Mouse (Mus musculus) stomach, embryonic 15.5 days (tissue): ENCODE measurements around the gene Gtf3c3. TPM values are rescaled to one million over a fixed set of nuclear protein-coding genes. Genes with fewer than 3 reads are reported as not detected.

Experiments used
- ATAC-seq: fragments of 200-750 bp; cut with Nextera tagmentation; 2 replicates; pipeline ENCODE4 v1.8.0; 2017; ENCODE audit warnings: low read depth, moderate number of reproducible peaks, moderate TSS enrichment; ENCODE audit not compliant: insufficient read depth, low FRiP score
- H3K27ac ChIP-seq: fragments of 300-500 bp; sonication (generic); 2 replicates; pipeline ENCODE4 v1.5.1; 2015; ENCODE audit warnings: mild to moderate bottlenecking, inconsistent platforms
- H3K27me3 ChIP-seq: fragments of 300-500 bp; sonication (generic); replicated peaks from 2 replicates; pipeline ENCODE4 v1.6.1; 2015; ENCODE audit warnings: inconsistent platforms
- H3K36me3 ChIP-seq: fragments of 300-500 bp; sonication (generic); 2 replicates; pipeline ENCODE4 v1.6.1; 2015; ENCODE audit warnings: inconsistent platforms
- H3K4me1 ChIP-seq: fragments of 300-500 bp; sonication (generic); 2 replicates; pipeline ENCODE4 v1.6.1; 2015; ENCODE audit warnings: inconsistent platforms
- H3K4me2 ChIP-seq: fragments of 300-500 bp; sonication (generic); 2 replicates; pipeline ENCODE4 v1.6.1; 2015; ENCODE audit warnings: mild to moderate bottlenecking, inconsistent platforms
- H3K4me3 ChIP-seq: fragments of 300-500 bp; sonication (generic); replicated peaks from 2 replicates; pipeline ENCODE4 v1.5.1; 2015; ENCODE audit warnings: inconsistent platforms
- H3K9ac ChIP-seq: fragments of 300-500 bp; sonication (generic); 2 replicates; pipeline ENCODE4 v1.6.1; 2015; ENCODE audit warnings: inconsistent platforms
- H3K9me3 ChIP-seq: fragments of 300-500 bp; sonication (generic); 2 replicates; pipeline ENCODE4 v1.6.1; 2016; ENCODE audit warnings: inconsistent platforms
- WGBS: fragments of 180-500 bp; shearing (Covaris S2); methylation state at CpG from one replicate; pipeline ENCODE4 v1.1.7; 2015; 5-methylcytosine and 5-hydroxymethylcytosine counted together
- polyA plus RNA-seq: library from polyadenylated mRNA; unstranded; fragments of >200 nt; fragmentation: Nextera tagmentation; extraction: Ambion mirVana; gene quantifications from 2 replicates; pipeline ENCODE4 v1.2.1, GENCODE M21; 2015

The Gtf3c3 gene
- polyA plus RNA-seq, 1 experiment from 2014 or later = 18.3 TPM

- Histone ChIP-seq H3K4me2 (no peak overlapping the region), H3K9me3 (no peaks in the 10 kb centered on the region), H3K4me3 (no peak overlapping the region), H3K27me3 (no peaks in the 10 kb centered on the region), H3K9ac (no peak overlapping the region), H3K27ac (no peak overlapping the region), H3K36me3 (no peaks in the 10 kb centered on the region), H3K4me1 (no peaks in the 10 kb centered on the region)
- WGBS = 44% methylated on average over 1 of the region's 1 CpGs
- ATAC-seq = no peak
These were observed 54.5 kb downstream of the Gtf3c3 start for GRCm38 (mm10) chr1:54384221-54384620.

DNA sequence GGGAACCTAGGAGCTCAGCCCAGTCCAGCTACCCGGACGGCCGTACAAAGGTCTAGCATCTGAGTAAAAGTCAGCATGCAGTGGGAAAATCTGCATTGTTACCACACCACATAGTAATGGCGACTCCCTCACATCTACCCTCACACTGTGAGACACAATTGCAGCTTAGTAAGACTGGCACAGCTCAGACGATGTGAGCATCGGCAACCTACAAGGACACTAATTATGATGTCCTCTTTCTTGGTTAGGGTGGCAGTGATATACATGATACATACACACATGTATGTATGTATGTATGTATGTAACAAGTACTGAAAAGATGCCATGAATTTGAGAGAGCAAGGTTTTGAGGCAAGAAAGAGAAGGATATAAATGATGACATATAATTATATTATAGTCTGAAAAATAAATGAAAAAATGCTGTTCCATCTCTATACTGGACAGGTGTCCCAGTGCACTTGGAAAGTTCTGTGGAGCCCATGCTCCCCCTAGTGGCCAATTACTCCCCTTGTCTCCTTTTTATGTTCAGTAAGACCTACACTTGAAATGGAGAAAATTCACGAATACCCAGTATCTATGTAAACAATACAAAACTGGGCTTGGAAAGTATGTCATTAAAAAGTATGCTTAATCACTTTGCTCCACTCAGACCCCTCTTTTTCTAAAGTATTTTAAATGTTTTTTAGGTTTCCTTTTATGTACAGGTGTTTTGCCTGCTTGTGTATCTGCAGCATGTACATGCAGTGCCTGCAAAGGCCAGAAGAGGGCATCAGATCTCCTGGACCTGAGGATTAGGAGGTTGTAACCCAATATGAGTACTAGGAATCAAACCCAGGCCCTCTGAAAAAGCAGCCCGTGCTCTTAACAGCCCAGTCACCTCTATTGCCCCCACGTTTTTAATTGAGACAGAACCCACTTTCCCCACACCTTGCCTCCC is 57.5 kb downstream of the Gtf3c3 start:
- H3K27me3 ChIP-seq = no peaks in the 10 kb centered on the region
- no peak for ATAC-seq
- H3K36me3 ChIP-seq = no peaks in the 10 kb centered on the region
- 89% methylated on average over 9 of the region's 9 CpGs for WGBS
- H3K4me1 ChIP-seq = no peaks in the 10 kb centered on the region
- no peak overlapping the region for H3K4me2 ChIP-seq
- no peak overlapping the region for H3K4me3 ChIP-seq
- no peak overlapping the region for H3K27ac ChIP-seq
- H3K9ac ChIP-seq = no peak overlapping the region
- H3K9me3 ChIP-seq = no peaks in the 10 kb centered on the region

DNA sequence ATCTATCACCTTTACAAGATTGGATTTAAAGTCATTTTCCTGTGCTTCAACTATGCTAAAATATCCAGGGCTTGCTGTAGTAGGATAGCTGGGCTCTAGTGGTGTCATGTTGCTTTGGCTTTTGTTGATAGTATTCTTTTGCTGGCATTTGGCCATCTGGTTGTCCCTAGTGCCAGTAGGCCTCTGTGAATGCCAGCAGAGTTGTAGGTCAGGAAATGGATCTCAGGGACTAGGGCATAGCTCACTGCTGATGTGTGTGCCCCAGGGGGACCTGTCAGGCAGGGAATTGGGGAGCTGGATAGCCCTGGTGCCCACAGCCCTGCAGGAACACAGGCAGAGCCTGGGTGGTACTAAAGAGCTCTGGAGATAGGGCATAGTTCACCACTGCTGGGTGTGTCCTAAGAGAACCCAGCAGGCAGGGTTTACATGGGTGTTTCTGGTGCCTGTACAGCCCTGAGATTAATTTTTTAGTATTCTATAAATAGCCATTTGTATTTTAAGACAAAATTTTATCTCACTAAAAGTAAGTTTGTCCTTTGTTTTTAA is 61.2 kb downstream of the Gtf3c3 start:
- H3K4me3 ChIP-seq = no peak overlapping the region
- H3K4me2 ChIP-seq = no peak overlapping the region
- no peak overlapping the region for H3K9ac ChIP-seq
- no peak overlapping the region for H3K27ac ChIP-seq
- H3K9me3 ChIP-seq = no peaks in the 10 kb centered on the region
- H3K4me1 ChIP-seq = no peaks in the 10 kb centered on the region
- no peaks in the 10 kb centered on the region for H3K27me3 ChIP-seq
- no peaks in the 10 kb centered on the region for H3K36me3 ChIP-seq
- no peak for ATAC-seq

DNA sequence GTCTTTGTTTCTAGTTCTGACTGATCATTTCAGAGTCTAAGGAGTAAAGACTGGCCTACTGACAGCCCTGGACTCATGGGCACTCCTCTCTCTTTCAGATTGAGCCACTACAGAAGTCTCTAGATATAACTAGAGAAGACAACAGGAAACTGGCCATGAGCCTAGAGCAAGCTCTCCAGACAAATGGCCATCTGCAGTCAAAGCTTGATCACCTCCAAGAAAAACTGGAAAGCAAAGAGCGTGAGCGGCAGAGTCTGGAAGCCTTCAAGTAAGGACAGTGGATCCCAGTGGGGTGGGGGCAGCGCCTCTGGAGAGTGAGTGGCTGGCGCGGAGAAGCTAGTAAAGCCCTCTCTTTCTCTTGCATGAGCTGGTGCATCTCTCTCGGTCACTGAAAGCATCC is 82.2 kb downstream of the Gtf3c3 start:
- ATAC-seq = no peak
- Histone ChIP-seq H3K9me3 (no peaks in the 10 kb centered on the region), H3K4me2 (no peak overlapping the region), H3K4me3 (no peak overlapping the region), H3K36me3 (no peaks in the 10 kb centered on the region), H3K27ac (no peak overlapping the region), H3K4me1 (no peaks in the 10 kb centered on the region), H3K9ac (no peak overlapping the region), H3K27me3 (no peaks in the 10 kb centered on the region)
- WGBS = 80% methylated on average over 6 of the region's 6 CpGs

DNA sequence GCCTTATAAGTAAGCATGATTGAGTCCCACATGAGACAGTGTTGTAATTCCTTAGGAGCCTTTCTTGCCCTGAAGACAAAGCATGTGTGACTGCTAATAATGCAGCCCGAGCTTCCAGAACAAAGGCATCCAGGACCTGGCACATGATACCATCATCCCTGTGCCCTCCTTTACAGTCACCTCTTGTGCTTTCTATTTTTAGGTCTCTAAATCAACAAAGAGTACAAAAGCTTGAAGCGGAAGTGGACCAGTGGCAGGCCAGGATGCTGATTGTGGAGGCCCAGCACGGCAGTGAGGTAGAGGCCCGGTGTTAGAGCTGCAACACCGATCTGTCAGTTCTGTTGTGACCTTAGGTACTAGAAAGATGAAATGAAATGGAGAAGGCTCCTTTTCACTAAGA is 83.3 kb downstream of the Gtf3c3 start:
- no peaks in the 10 kb centered on the region for H3K9me3 ChIP-seq
- H3K4me1 ChIP-seq = no peaks in the 10 kb centered on the region
- ATAC-seq = no peak
- no peak overlapping the region for H3K4me2 ChIP-seq
- WGBS = 69% methylated on average over 5 of the region's 5 CpGs
- no peak overlapping the region for H3K9ac ChIP-seq
- H3K27me3 ChIP-seq = no peaks in the 10 kb centered on the region
- no peaks in the 10 kb centered on the region for H3K36me3 ChIP-seq
- no peak overlapping the region for H3K27ac ChIP-seq
- H3K4me3 ChIP-seq = no peak overlapping the region

DNA sequence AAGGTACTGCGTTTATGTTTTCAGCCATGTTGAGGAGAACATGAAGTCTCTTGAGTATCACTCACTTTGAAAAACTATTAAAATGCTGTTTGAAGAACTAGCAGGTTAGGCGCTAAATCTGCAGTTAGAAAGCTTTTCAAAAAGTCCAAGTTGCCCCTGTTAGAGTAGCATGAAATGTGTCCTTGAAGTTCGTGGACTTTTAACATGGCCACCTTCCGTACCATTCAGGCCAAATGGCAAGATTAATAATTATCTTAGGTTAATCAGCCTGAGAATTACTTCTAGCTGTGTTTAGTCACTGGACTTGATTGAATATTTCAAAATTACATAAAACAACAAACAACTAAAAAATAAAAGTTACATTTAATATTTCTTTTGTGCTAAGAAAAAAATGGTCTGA is 84.0 kb downstream of the Gtf3c3 start:
- no peak for ATAC-seq
- H3K36me3 ChIP-seq = no peaks in the 10 kb centered on the region
- H3K27me3 ChIP-seq = no peaks in the 10 kb centered on the region
- H3K27ac ChIP-seq = no peak overlapping the region
- no peaks in the 10 kb centered on the region for H3K9me3 ChIP-seq
- H3K4me1 ChIP-seq = no peaks in the 10 kb centered on the region
- 86% methylated on average over 4 of the region's 4 CpGs for WGBS
- no peak overlapping the region for H3K4me3 ChIP-seq
- H3K4me2 ChIP-seq = no peak overlapping the region
- H3K9ac ChIP-seq = no peak overlapping the region

Other genes starting within 250 kb of the Gtf3c3 start
- 2.0 and 2.4 TPM in 2 replicates for gene Hecw2, start 243.8 kb downstream of the Gtf3c3 start, polyA plus RNA-seq
- 0.12 and 0.18 TPM in 2 replicates for gene Ccdc150, start 188.3 kb downstream of the Gtf3c3 start, polyA plus RNA-seq
- 10.8 and 11.7 TPM in 2 replicates for gene Pgap1, start 118.7 kb upstream of the Gtf3c3 start, polyA plus RNA-seq